Mouse (Mus musculus) hindbrain, embryonic 15.5 days (tissue): ENCODE data around the gene Rpl31. TPM values are rescaled to one million over a fixed set of nuclear protein-coding genes. Genes with fewer than 3 reads are reported as not detected.

ENCODE experiments used
- ATAC-seq: fragments of 200-750 bp; cut with Nextera tagmentation; 2 replicates; pipeline ENCODE4 v1.8.0; 2017; ENCODE audit warnings: low read depth, moderate number of reproducible peaks, moderate TSS enrichment; ENCODE audit not compliant: low FRiP score
- H3K27ac ChIP-seq: fragments of 300-500 bp; sonication (generic); replicated peaks from 2 replicates; pipeline ENCODE4 v1.5.1; 2015; ENCODE audit warnings: mild to moderate bottlenecking, inconsistent platforms
- H3K27me3 ChIP-seq: fragments of 300-500 bp; sonication (generic); 2 replicates; pipeline ENCODE4 v1.6.1; 2015; ENCODE audit warnings: control low read depth, inconsistent platforms
- H3K36me3 ChIP-seq: fragments of 300-500 bp; sonication (generic); 2 replicates; pipeline ENCODE4 v1.6.1; 2015; ENCODE audit warnings: control low read depth, inconsistent platforms
- H3K4me1 ChIP-seq: fragments of 300-500 bp; sonication (generic); replicated peaks from 2 replicates; pipeline ENCODE4 v1.6.1; 2015; ENCODE audit warnings: control low read depth, inconsistent platforms
- H3K4me2 ChIP-seq: fragments of 300-500 bp; sonication (generic); 2 replicates; pipeline ENCODE4 v1.6.1; 2015; ENCODE audit warnings: moderate library complexity, mild to moderate bottlenecking, inconsistent platforms
- H3K4me3 ChIP-seq: fragments of 300-500 bp; sonication (generic); 2 replicates; pipeline ENCODE4 v1.5.1; 2015; ENCODE audit warnings: mild to moderate bottlenecking, inconsistent platforms
- H3K9ac ChIP-seq: fragments of 300-500 bp; sonication (generic); 2 replicates; pipeline ENCODE4 v1.6.1; 2015; ENCODE audit warnings: inconsistent platforms
- H3K9me3 ChIP-seq: fragments of 300-500 bp; sonication (generic); 2 replicates; pipeline ENCODE4 v1.6.1; 2016; ENCODE audit warnings: control low read depth, inconsistent platforms
- WGBS: fragments of 180-500 bp; shearing (Covaris S2); methylation state at CpG from one replicate; pipeline ENCODE4 v1.1.7; 2015; 5-methylcytosine and 5-hydroxymethylcytosine counted together
- polyA plus RNA-seq: library from polyadenylated mRNA; unstranded; fragments of >200 nt; fragmentation: Nextera tagmentation; extraction: Ambion mirVana; gene quantifications from 2 replicates; pipeline ENCODE4 v1.2.1, GENCODE M21; 2015

Gene Rpl31
- polyA plus RNA-seq, 1 experiment from 2014 or later, result 306 TPM

DNA sequence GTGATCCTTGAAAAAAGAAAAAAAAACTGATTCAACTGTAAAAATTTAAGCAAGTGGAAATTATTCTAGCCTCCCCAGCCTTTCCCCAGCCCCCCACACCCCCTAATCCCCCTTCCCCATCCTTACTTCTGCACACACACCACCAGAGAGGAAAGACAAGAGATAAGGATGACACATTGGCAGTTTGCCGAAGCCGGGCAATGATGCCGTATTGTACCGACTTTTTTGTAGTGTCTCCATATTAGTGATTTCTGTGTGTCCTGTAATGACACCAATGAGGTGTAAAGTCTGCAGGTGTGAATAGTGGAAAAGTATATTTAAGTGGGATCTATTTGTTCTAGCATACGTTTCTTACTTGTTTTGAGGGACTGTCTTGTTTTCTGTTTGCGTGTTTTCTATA is 27.5 kb upstream of the Rpl31 start:
- no peak for ATAC-seq
- Histone ChIP-seq H3K4me2 (no peak overlapping the region), H3K4me1 (no peaks in the 10 kb centered on the region), H3K27ac (no peak overlapping the region), H3K9me3 (no peaks in the 10 kb centered on the region), H3K27me3 (no peaks in the 10 kb centered on the region), H3K36me3 (no peaks in the 10 kb centered on the region), H3K9ac (no peak overlapping the region), H3K4me3 (no peak overlapping the region)
- WGBS, result 84% methylated on average over 6 of the region's 6 CpGs

DNA sequence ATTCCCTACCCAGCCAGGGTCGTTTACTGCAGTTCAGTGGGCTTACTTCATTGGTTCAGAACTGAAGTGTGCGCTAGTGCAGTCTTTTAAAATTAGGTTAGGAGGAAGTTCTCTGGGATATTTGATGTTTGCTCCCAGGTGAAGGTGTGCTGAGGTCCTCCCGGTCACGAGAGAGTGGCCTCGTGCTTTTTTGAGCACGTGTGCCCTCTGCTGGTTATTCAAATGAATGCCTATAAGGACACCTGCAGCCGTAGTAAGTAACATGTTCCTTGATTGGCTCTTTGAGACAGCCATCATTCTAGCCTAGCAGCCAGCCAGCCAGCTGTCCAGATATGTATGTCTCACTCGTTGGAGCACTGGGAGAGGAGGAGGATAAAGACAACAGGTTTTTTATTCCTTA is 27.0 kb upstream of the Rpl31 start:
- H3K27me3 ChIP-seq, result no peaks in the 10 kb centered on the region
- H3K36me3 ChIP-seq, result no peaks in the 10 kb centered on the region
- no peak overlapping the region for H3K27ac ChIP-seq
- H3K4me2 ChIP-seq, result no peak overlapping the region
- H3K4me1 ChIP-seq, result no peaks in the 10 kb centered on the region
- peak; percentile 35; the same call in 1 of the 2 replicates for ATAC-seq
- H3K9me3 ChIP-seq, result no peaks in the 10 kb centered on the region
- H3K9ac ChIP-seq, result no peak overlapping the region
- no peak overlapping the region for H3K4me3 ChIP-seq
- WGBS, result 22% methylated on average over 8 of the region's 8 CpGs

DNA sequence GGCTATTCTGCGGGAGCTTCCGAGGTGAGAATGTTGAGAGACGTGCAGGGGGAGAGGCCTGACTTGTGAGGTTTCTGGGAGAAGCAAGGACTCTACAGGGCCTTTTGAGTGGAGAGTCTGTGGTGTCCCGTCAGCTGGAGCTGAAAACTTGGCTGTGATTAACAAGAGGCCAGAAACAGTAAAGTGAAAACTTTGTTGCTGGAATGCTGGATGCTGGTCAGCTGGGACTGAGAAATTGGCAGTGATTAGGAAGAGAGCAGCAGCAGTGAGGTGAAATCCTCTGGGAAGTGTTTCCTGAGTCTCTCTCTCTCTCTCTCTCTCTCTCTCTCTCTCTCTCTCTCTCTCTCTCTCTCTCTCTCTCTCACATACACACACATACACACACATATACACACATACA is 25.8 kb upstream of the Rpl31 start:
- no peak for ATAC-seq
- H3K4me3 ChIP-seq, result no peak overlapping the region
- H3K9me3 ChIP-seq, result no peaks in the 10 kb centered on the region
- H3K4me2 ChIP-seq, result no peak overlapping the region
- no peak overlapping the region for H3K9ac ChIP-seq
- 85% methylated on average over 4 of the region's 4 CpGs for WGBS
- no peaks in the 10 kb centered on the region for H3K4me1 ChIP-seq
- no peaks in the 10 kb centered on the region for H3K27me3 ChIP-seq
- no peaks in the 10 kb centered on the region for H3K36me3 ChIP-seq
- H3K27ac ChIP-seq, result no peak overlapping the region

DNA sequence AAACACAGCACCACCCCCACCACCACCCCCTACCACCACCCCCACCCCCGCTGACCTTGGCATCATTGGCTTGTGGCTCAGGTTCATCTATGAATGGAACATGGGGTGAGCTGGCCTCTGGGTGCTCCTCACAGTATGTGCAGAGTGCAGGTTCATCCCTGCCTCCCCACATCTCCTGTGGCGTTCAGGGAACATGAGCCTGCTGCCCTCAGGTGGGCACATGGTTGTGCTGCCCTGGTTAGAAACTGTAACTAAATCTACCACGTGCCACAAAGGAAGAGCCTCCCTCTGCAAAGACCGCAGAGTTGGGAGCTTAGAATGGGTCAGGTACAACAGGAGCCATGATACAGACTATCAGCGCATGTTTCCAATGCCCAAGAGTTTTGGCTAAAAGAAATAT is 24.4 kb upstream of the Rpl31 start:
- no peaks in the 10 kb centered on the region for H3K36me3 ChIP-seq
- no peaks in the 10 kb centered on the region for H3K9me3 ChIP-seq
- H3K27ac ChIP-seq, result no peak overlapping the region
- no peak overlapping the region for H3K4me2 ChIP-seq
- H3K4me3 ChIP-seq, result no peak overlapping the region
- ATAC-seq, result no peak
- no peaks in the 10 kb centered on the region for H3K27me3 ChIP-seq
- no peaks in the 10 kb centered on the region for H3K4me1 ChIP-seq
- 90% methylated on average over 5 of the region's 5 CpGs for WGBS
- H3K9ac ChIP-seq, result no peak overlapping the region

DNA sequence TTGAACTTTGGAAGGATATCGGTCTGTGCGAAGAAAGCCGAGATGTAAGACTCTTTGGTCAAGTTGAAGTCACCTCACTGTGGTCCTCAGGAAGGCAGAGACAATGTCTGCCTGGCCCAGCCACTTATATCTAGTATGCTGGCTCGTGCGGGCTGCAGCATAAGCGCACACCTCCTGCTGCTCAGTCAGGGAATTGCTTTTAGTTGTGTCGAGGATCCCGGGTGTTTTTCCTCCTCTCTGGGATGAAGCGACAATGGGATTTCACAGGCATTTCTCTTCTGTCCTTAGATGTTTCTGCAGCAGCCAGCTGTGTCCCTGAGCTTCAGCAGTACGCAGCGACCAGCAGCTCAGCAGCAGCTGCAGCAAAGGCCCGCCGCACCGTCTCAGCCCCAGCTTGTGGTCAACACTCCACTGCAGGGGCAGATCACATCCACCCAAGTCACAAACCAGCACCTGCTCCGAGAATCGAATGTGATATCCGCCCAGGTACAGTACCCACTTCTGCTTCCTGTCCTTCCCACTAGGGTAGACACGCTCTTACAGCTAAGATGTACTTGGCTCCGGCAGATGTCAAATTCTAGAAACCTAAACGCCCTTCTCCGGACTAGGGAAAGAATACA is 22.6 kb upstream of the Rpl31 start:
- H3K36me3 ChIP-seq, result no peaks in the 10 kb centered on the region
- H3K27me3 ChIP-seq, result no peaks in the 10 kb centered on the region
- H3K4me3 ChIP-seq, result no peak overlapping the region
- no peak overlapping the region for H3K4me2 ChIP-seq
- no peak overlapping the region for H3K27ac ChIP-seq
- 68% methylated on average over 21 of the region's 21 CpGs for WGBS
- no peak for ATAC-seq
- no peaks in the 10 kb centered on the region for H3K9me3 ChIP-seq
- H3K4me1 ChIP-seq, result no peaks in the 10 kb centered on the region
- H3K9ac ChIP-seq, result no peak overlapping the region

DNA sequence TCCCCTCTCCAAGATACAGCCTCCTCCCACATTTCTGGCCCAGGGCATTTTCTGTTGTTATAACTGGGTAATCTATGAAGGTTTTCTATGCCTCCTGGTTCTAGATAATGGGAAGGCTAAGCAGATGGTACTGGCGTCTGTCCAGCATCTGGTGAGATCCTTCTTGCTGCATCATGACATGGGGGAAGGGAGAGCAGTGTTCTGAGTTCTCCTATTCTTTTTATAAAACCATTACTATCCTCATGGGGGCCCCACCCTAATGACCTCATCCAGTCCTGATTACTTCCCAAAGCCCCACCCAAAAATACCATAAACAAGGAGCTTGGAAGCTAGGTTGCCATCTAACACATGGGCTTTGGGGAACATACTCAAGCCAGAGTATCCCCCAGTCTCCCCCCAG is 18.6 kb upstream of the Rpl31 start:
- no peak for ATAC-seq
- no peak overlapping the region for H3K9ac ChIP-seq
- no peak overlapping the region for H3K4me2 ChIP-seq
- H3K4me3 ChIP-seq, result no peak overlapping the region
- no peaks in the 10 kb centered on the region for H3K36me3 ChIP-seq
- H3K27me3 ChIP-seq, result no peaks in the 10 kb centered on the region
- 85% methylated on average over 1 of the region's 1 CpGs for WGBS
- H3K4me1 ChIP-seq, result no peaks in the 10 kb centered on the region
- no peak overlapping the region for H3K27ac ChIP-seq
- no peaks in the 10 kb centered on the region for H3K9me3 ChIP-seq

DNA sequence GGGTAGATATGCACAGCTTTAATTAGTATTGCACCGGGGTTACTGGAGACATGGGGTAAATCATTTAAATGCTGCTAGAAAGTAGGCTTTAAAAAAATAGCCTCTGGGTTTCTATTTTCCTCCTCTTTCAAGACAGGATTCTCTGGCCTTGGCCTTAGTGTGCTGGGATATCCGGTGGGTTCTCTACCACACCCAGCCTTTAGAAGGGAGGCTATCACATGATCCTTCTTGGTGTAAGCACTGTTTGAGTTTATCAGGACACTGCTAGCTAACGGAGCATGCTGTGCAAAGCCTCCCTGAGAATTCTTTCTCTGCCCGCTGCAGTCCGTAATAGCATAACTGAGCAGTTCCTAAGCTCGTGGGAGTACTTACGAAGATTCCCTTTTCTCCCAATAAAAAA is 18.2 kb upstream of the Rpl31 start:
- no peak for ATAC-seq
- Histone ChIP-seq H3K4me3 (no peak overlapping the region), H3K27ac (no peak overlapping the region), H3K27me3 (no peaks in the 10 kb centered on the region), H3K36me3 (no peaks in the 10 kb centered on the region), H3K4me2 (no peak overlapping the region), H3K9ac (no peak overlapping the region), H3K4me1 (no peaks in the 10 kb centered on the region), H3K9me3 (no peaks in the 10 kb centered on the region)
- 85% methylated on average over 7 of the region's 7 CpGs for WGBS

DNA sequence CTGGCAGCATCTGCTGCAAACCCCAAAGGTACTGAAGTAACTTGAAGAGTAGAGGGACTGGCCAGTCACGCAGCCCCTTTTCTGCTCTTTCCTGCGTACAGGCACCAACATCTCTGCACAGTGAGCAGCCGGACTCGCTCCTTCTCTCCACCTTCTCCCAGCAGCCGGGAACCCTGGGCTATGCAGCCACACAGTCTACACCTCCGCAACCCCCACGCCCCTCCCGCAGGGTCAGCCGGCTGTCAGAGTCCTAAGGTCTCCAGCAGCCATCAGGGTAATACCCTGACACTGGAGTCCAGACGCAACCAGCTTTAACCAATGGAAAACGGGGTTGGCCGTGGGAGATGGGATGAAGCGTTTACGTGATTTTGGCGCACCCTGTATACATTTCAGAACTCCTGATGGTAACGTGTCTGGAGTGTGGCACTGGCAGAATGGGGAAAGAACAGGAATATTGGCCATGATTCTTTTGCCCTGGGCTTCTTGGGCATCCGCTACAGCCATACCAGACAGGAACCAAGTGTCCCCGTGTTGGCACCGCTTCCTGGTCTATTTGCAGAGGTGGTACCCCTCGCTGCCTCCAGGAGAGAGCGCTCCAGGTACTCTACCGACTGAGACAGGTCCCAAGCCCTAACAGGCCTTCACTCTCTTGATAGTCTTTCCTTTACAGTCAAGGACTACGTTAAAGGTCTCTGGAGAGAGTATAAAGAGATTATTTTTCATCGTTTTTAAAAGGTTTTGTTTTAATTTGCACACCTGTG is 5.7 kb upstream of the Rpl31 start:
- H3K4me3 ChIP-seq, result peak overlapping the region; percentile 10
- H3K4me1 ChIP-seq, result peaks cover 6% of the 10 kb centered on the region
- 0 out of 2 replicates have a peak, but pooled peaks have one; percentile 36 for ATAC-seq
- no peaks in the 10 kb centered on the region for H3K36me3 ChIP-seq
- peak overlapping the region; percentile 44 for H3K4me2 ChIP-seq
- H3K9me3 ChIP-seq, result no peaks in the 10 kb centered on the region
- H3K9ac ChIP-seq, result no peak overlapping the region
- WGBS, result 33% methylated on average over 24 of the region's 24 CpGs
- H3K27me3 ChIP-seq, result no peaks in the 10 kb centered on the region
- no peak overlapping the region for H3K27ac ChIP-seq

DNA sequence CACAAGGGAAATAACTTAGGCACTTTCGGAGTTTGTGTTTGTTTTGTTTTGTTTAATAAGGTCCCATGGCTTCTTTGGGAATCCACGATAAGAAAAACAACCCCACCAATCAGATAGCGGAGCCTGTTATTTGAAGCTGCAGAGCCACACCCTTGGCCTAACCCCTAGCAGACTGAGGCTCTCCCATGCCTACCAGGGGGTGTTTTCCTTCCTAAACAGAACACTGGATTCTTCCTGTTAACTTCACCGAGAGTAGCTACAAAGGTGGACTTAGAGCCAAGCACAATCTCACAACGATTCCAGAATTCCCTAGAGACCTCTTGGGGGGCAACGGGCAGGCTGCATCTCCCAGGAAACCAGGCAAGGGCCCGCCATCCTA is 5.1 kb upstream of the Rpl31 start:
- ATAC-seq, result no peak
- Histone ChIP-seq H3K36me3 (no peaks in the 10 kb centered on the region), H3K27ac (no peak overlapping the region), H3K9me3 (no peaks in the 10 kb centered on the region), H3K4me2 (no peak overlapping the region), H3K27me3 (no peaks in the 10 kb centered on the region), H3K9ac (no peak overlapping the region), H3K4me1 (peaks cover 9% of the 10 kb centered on the region), H3K4me3 (no peak overlapping the region)
- 59% methylated on average over 7 of the region's 7 CpGs for WGBS

DNA sequence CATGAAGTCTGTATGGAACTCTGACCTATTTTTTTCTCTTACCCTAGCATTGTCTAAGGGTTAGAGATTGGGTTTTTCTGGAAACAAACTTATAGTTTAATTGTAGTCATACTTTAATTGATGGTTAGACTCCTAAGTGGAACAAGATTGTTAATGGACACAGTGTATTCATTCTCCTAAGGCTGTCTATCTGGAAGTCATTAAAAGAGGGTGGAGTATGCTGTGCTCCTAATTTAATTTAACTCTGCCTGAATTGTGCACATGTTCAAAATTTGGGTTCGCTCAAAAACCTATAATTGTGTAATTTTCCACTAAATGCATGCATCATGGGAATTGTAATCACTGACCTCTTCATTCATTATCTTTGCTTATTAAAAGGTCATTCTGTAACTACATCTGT is 2.1 kb upstream of the Rpl31 start:
- no peak for ATAC-seq
- Histone ChIP-seq H3K36me3 (peaks cover 8% of the 10 kb centered on the region), H3K27me3 (no peaks in the 10 kb centered on the region), H3K9ac (no peak overlapping the region), H3K27ac (no peak overlapping the region), H3K9me3 (no peaks in the 10 kb centered on the region), H3K4me2 (no peak overlapping the region), H3K4me1 (peaks cover 23% of the 10 kb centered on the region), H3K4me3 (no peak overlapping the region)
- 80% methylated on average over 1 of the region's 1 CpGs for WGBS

DNA sequence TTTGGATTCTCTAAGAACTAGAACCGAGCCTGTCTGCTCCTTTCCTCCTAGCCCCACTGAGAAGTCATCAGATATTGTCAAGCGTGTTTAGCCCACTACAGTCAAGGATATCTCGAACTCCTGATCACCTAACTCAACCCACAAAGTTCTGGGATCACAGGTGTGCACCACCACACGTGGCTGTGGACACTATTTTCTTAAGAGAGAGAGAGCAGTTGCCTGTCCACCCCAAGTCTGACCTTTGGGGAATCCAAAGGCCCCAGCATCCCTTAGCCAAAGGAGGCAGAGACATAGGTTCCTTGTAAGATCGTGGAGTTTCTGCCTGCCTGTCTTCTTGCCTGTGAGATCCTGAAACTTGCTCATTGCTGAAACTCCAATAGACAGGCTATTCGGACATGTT is 597 bp upstream of the Rpl31 start:
- Histone ChIP-seq H3K27me3 (no peaks in the 10 kb centered on the region), H3K9me3 (no peaks in the 10 kb centered on the region), H3K4me1 (peaks cover 22% of the 10 kb centered on the region), H3K4me3 (peak overlapping the region; percentile 67), H3K27ac (peak overlapping the region; percentile 68), H3K36me3 (peaks cover 23% of the 10 kb centered on the region), H3K4me2 (peak overlapping the region; percentile 58), H3K9ac (peak overlapping the region; percentile 38)
- ATAC-seq, result peak; percentile 13; the same call in 1 of the 2 replicates
- 22% methylated on average over 6 of the region's 6 CpGs for WGBS

DNA sequence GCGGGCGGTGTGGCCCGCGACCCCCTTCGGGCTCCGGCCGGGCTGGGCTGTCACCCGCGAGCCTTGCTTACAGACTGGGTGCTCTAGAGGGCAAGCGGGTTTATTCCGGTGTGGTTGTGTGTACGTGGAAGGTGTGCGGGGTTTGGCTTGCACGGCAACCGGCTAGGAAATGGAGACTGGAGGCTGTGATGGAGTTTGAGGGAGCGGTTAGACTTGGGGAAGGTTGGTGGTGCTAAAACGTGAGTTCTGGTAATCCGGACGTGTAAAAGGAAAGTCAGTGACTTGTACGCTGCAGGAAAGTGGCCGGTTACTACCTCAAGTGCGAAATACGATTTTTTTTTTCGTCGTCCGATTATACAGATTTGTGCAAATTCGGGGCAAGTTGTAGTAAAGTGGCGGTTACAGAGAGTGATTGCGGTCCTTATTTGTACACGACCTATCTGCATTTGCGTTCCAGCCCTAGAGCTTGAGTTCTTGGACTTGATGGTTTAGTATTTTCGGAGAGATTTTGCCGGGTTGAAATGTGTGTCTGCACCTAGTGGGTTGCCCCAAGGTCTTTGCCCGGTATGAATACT is 712 bp downstream of the Rpl31 start:
- peaks cover 21% of the 10 kb centered on the region for H3K4me1 ChIP-seq
- H3K9me3 ChIP-seq, result no peaks in the 10 kb centered on the region
- H3K27ac ChIP-seq, result peak overlapping the region; percentile 93
- H3K36me3 ChIP-seq, result peaks cover 35% of the 10 kb centered on the region
- peak overlapping the region; percentile 67 for H3K4me3 ChIP-seq
- peak; percentile 47 for ATAC-seq
- no peaks in the 10 kb centered on the region for H3K27me3 ChIP-seq
- WGBS, result under 1% methylated on average over 34 of the region's 34 CpGs
- H3K4me2 ChIP-seq, result peak overlapping the region; percentile 77
- H3K9ac ChIP-seq, result peak overlapping the region; percentile 83
